Mouse (Mus musculus): Measurements from ENCODE around the gene Tarbp1.
A peak's percentile ranks its signal among the peaks of the same experiment; 100 is the strongest.

Tarbp1 gene

GRCm38 (mm10) chr8:126474299-126475187 is at the start of gene Tarbp1:
Gene Tarbp1, minus strand, starts transcription at chr8:126475065.
- DNase-seq (ENCODE audit: low spot score in 2 of 2): peak; percentile 75 to 84

DNA sequence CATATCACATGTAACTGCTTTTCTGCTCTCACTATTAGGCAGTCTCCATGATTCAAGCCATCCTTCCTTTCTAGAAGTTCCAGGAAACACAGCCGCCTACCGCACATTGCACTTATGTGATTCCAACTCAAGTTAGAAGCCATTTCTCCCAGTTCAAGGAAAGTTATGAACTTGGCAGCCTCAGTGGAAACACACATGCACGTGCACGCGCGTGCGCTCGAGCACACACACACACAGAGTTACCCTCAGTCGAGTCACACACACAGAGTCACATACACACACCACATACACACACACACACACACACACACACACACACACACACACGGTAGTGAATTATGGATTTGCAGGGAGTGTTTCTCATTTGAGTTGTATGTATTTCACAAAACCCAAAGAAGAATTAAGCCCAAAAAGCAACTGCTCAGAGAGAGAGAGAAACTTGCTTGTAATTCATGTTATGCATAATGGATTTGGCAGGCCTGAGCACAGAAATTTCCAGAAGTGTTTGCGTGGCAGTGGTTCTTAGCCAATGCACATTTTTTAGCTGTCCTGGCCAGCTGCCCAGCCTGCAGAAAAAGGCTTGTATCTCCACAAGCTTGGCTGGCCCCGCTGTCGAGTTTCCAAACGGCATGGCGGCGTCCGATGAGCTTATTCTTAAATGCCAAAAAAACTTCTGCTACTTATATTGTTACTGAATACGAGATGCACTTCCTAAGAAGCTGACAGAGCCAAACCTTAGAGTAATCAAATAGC is 49.5 kb upstream of the Tarbp1 start:
- peak; percentile 62 to 92 for DNase-seq (ENCODE audit: low spot score in 2 of 2)

DNA sequence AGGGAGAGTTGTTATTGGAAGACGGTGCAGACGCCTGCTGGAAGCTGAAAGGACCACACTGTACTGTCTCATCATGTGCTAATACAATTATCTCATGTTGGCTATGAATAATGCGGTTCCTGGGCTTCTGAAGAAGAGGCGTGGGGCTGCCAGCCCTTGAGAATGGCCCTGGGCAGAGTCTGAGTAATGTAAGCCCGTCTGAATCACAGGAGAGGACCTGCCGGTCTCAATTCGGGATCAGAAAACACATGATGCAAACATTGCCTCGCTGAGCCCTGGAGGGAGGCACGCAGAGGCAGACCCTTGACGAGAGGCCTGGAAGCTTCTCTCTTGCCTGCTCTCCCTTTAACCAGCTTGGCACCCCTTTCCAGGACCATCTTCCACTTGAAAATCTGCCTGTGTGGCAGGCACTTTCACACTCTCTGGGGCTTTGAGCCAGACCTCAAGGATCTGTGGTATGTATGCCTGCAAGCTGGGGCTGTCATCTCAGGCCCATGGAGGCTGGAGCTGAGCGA is 48.3 kb upstream of the Tarbp1 start:
- DNase-seq (ENCODE audit: low spot score in 2 of 2): no peak

GRCm38 (mm10) chr8:126519447-126519975 is 44.6 kb upstream of the Tarbp1 start:
- DNase-seq (ENCODE audit: low spot score in 2 of 2): no peak

DNA sequence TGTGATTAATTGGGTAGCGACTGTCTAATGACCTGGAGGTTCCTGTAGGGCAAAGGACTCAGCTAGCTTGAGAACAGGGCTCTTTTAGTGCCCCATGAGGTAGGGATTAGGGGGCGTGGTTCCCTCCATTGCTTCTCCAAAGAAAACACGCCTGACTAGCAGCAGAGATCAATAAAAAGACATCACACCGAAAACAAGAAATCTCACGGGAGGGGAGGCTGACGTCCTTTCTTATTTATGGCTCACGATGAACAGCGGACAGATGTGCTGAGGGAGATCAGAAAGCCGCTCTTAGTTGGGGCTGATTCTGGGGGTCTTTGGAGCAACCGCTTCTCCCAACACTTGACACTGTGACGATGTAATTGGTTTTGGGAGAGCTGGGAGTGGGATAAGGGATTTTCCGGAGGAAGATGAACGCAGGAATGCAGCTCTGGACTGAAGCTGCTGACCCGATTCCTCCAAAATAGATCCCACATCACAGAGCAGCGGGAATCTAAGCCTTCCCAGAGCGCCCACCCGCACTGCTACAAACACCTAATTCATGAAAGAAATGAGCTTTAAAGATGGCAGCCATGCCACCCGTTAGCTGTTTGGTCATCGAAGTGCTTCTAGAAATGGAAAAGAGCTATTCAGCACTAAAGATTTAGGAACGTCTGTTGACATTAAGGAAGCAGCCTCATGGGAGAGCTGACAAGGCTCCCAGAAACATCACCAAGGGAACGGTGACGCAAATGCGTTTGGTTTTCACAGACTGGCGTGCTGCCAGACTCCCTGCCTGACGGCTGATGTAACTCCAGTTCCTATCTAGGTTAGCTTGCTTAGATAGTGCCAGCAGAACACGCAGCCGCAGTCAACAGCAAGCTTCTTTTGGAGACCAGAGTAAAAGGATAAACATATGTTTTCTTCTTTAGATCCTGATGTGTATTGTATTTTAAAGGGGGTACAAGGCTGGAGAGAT is 42.0 kb upstream of the Tarbp1 start:
- DNase-seq (ENCODE audit: low spot score in 2 of 2): peak; percentile 95 to 98

GRCm38 (mm10) chr8:126514011-126514964 is 39.4 kb upstream of the Tarbp1 start:
- no peak for DNase-seq (ENCODE audit: low spot score in 2 of 2)

DNA sequence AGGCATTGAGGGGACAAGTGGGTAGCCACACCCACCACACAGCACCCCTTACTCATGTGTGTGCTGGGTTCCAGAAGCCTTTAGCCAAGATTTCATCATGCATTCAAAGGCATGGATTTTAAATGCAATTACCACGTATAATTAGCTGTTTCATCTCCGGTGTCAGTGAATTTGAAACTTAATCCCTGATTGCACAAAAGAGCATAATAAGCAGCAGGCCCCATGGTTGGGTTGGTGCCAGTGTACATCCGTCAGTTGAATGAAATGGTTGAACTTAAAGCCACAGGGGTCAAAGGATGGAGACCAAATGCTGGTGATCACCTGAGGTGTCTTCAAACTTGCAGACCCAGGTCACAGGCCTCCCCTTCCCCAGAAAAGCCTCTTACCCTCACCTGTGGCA is 36.0 kb upstream of the Tarbp1 start:
- no peak for DNase-seq (ENCODE audit: low spot score in 2 of 2)

DNA sequence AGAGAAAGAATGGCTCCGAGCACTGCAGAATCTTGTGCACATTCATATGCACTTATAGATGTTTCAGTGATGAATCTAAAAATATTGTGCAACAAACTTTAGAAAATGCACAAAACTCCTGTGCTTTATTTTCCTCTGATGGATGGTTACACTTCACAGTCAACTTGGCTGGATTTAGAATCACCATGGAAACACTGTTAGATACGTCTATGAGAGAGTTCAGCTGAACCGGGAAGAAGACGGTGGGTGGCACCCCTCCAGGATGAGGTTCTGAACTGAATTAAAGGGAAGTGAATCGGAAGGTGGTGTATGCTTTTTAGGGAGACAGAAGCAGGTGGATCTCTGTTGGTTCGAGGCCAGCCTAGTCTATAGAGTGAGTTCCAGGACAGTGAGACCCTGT is 34.8 kb upstream of the Tarbp1 start:
- DNase-seq (ENCODE audit: low spot score in 2 of 2): no peak

DNA sequence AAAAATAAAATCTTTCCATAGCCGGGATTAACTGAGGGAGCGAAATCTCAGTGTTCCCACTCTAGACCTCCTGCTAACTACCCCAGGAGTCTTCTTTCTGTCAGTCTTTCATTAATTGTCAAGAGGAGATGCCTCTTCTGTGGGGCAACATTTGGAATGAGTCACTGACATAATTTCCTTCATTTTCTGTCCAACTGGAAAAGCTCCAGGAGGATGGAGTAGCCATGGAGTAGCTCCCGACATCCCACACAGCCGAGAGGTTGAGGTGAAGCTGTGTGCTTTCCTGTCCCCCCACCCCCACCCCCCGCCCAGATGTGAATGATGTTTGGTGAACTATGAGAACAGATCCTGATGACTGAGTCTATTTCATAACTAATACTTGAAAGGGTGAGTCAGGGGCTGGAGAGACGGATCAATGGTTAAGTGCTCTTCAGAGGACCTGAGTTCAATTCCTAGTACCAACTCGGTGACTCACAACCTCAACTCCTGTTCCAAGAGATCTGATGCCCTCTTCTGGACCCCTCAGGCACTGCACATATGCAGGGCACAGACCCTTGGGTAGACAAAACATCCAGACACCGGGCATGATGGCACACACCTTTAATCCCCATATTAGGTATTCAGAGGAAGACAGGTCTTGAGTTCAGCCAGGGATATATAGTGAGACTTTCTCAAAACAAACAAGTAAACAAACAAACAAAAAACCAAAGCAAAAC is 34.2 kb upstream of the Tarbp1 start:
- no peak for DNase-seq (ENCODE audit: low spot score in 2 of 2)

DNA sequence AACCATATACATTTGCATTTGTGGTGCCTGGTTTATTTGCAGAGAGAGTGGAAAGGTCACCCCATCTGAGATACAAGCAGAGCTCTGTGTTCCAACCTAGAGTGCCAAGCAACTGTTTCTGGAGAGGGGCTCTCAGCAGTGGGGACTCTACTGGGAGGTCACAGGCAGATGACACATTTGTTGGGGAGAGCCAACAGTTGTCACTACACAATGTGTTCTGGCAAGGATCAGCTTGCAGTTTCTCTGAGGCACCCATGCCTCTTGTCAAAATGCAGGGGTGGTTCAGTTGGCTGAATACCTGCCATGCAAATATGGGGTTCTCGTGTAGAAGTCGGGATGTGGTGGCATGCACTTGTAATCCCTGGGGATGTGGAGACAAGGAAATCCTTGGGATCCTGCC is 33.4 kb upstream of the Tarbp1 start:
- no peak for DNase-seq (ENCODE audit: low spot score in 2 of 2)

DNA sequence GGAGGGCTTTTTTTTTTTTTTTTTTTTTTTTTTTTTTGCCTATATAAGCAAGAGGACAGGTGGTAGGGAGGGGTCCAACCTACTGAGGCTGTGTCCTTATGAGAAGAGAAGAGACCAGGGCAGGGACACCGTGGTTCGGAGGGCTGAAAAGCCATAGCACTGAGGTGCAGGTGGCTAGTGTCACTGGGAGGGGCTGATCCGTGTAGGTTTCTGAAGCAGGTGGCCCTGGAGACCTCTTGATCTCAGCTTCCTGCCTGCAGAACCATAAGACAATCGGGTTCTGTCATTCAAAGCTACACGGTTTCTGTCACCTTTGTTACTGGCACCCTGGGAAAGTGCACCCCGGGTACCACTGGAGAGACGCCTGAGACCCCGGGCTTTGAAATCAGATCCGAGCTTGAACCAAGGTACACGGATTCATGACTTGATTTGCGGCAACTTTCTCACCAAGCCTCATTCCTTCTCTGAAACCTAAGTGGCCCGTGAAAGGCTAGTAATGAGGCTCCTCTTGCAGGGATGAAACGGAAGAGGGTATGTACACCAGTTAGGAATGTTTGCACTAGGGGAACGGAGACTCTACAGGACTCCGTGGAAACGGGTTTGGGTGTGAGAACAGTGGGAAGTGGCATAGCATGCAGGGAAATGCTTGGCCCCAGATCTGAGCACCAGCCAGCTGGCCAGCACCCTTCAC is 29.8 kb upstream of the Tarbp1 start:
- DNase-seq (ENCODE audit: low spot score in 2 of 2): no peak

- DNase-seq (ENCODE audit: low spot score in 2 of 2): no peak
Observed at GRCm38 (mm10) chr8:126502722-126503121, 27.9 kb upstream of the Tarbp1 start.

- DNase-seq (ENCODE audit: low spot score in 2 of 2): no peak
Observed at GRCm38 (mm10) chr8:126499371-126499770, 24.5 kb upstream of the Tarbp1 start.

DNA sequence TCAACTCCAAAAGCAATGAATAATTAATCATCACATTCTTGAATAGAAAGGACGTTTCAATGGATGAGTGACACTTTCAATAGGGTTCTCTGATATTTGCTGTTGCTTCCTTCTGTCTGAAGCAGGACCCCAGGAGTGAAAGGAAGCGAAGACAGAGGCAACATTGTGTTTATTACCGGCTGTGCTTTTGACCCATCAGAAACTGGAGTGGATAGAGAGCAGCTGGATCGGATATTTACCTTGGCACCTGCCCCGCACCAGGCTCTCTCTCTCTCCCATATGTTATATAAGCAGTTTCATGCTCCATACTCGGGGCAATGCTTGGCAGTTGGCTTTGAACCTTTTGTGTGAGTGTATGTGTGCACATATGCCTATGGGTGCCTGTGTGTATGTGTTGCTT is 23.6 kb upstream of the Tarbp1 start:
- no peak for DNase-seq (ENCODE audit: low spot score in 2 of 2)

DNA sequence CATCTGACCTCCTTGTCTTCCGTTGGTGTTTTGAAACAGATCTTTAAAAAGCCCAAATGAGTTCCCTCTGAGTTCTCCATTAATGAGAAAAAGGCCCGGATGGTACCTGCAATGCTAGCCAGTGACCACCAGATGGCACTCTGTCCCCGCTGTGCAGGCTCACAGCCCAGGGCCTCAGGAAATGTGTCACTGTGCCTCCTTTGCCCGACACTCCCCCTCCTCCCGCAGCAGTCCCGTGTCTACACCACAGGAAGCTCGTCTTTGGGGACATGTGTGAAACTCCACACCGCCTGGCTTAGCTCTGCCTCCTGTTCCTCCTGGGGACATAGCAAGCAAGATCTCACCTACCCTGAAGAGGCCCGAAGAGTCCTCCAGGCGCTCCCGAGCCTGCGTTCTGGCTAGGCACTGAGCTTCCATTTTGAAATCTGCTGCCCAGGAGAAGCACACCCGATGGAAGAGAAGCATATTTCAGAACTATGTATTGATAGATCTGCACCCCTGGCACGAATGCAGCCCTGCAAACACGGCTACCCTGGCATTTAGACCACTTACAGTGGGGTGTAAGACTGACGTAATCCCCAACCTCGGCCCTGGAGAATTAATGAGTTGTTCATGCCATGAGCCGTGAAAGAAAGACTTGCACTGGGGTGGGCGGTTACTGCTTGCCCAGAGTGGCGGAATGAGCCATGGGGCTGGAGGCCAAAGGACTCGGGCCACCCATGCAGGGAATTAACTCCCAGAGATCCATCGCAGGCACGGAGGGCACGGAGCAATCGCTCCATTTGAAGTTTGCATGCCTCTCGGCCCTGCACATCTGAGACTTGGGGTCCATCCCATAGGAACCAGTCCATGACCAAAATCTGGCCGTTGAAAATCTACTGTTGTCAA is 22.9 kb upstream of the Tarbp1 start:
- DNase-seq (ENCODE audit: low spot score in 2 of 2): peak; percentile 84 to 98

GRCm38 (mm10) chr8:126496915-126497314 is 22.1 kb upstream of the Tarbp1 start:
- no peak for DNase-seq (ENCODE audit: low spot score in 2 of 2)

DNA sequence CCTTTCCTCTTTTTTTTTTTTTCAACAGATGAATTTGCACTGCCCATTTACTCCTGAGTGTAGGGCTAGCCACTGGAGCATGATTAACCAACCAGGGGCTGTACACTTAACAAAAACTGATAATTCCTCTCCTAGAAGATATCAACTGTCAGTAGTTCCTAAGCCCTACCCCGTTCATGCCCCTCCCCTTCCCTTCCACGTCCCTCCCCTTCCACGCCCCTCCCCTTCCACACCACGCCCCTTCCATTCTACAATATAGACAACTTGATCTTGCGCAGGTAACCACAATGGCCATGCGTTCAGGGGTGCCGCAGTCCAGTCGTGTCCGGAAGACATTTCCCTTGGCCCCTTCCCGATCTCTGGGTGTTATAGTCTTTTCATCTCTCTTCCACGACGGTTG is 20.6 kb upstream of the Tarbp1 start:
- no peak for DNase-seq (ENCODE audit: low spot score in 2 of 2)
